In genomic region chr10:86779816-86780500, GRCm38 (mm10) we compare ENCODE assay signal across 8 mouse cellular contexts. TPM values are rescaled to one million over a fixed set of nuclear protein-coding genes. Genes with fewer than 3 reads are reported as not detected.
A peak's percentile ranks its signal among the peaks of the same experiment; 100 is the strongest.
DNase-seq lines count a peak whose midpoint lies in the region; ATAC-seq and TF ChIP-seq lines count a peak whose summit lies in the region.

No protein-coding gene starts in this region.

- no peak for DNase-seq in lung, adult 2 months
- no peak for DNase-seq in lung, postnatal 10 days
- no peak for DNase-seq in intestine, embryonic 14.5 days (ENCODE audit: low spot score)
- DNase-seq in adrenal gland, postnatal 25 days: no peak
- DNase-seq in layer of hippocampus, adult 8-10 months (ENCODE audit: low spot score in 2 of 2): no peak
- no peak for DNase-seq in kidney, adult 18-20 months

- H3K9ac ChIP-seq in embryonic facial prominence, embryonic 12.5 days: peak overlapping the region; percentile 56
- peak overlapping the region; percentile 58 for H3K9ac ChIP-seq in intestine, embryonic 14.5 days (ENCODE audit: low read length)
- H3K9ac ChIP-seq in neural tube, embryonic 12.5 days: peak overlapping the region; percentile 67; the same call in 1 of the 2 replicates

- H3K27me3 ChIP-seq in embryonic facial prominence, embryonic 12.5 days: peaks cover 3% of the 10 kb centered on the region; the same call in 1 of the 2 replicates
- H3K27me3 ChIP-seq in intestine, embryonic 14.5 days (replicated peaks; ENCODE audit: control insufficient read depth, insufficient read depth, low read length): no peaks in the 10 kb centered on the region
- peaks cover 10% of the 10 kb centered on the region for H3K27me3 ChIP-seq in neural tube, embryonic 12.5 days (replicated peaks)

- no peak for TF ChIP-seq CTCF in lung, adult 2 months (IDR thresholded peaks at IDR 0.05; ENCODE audit: insufficient read depth, low read length)

- no peaks in the 10 kb centered on the region for H3K36me3 ChIP-seq in embryonic facial prominence, embryonic 12.5 days
- H3K36me3 ChIP-seq in intestine, embryonic 14.5 days (ENCODE audit: control insufficient read depth, insufficient read depth, low read length): no peaks in the 10 kb centered on the region
- H3K36me3 ChIP-seq in neural tube, embryonic 12.5 days: no peaks in the 10 kb centered on the region

- H3K9me3 ChIP-seq in embryonic facial prominence, embryonic 12.5 days: no peaks in the 10 kb centered on the region
- H3K9me3 ChIP-seq in intestine, embryonic 14.5 days (ENCODE audit: control insufficient read depth, low read length): no peaks in the 10 kb centered on the region
- H3K9me3 ChIP-seq in neural tube, embryonic 12.5 days: no peaks in the 10 kb centered on the region

- 26% methylated on average over 12 of the region's 12 CpGs for WGBS in lung, adult 2 months
- WGBS in embryonic facial prominence, embryonic 12.5 days: 18% methylated on average over 12 of the region's 12 CpGs
- 22% methylated on average over 12 of the region's 12 CpGs for WGBS in intestine, embryonic 14.5 days
- WGBS in neural tube, embryonic 12.5 days: 22% methylated on average over 12 of the region's 12 CpGs

- peaks cover 8% of the 10 kb centered on the region for H3K4me1 ChIP-seq in lung, adult 2 months (ENCODE audit: control insufficient read depth, insufficient read depth, low read length)
- peaks cover 15% of the 10 kb centered on the region for H3K4me1 ChIP-seq in embryonic facial prominence, embryonic 12.5 days
- H3K4me1 ChIP-seq in intestine, embryonic 14.5 days (replicated peaks; ENCODE audit: control insufficient read depth, insufficient read depth, low read length): peaks cover 26% of the 10 kb centered on the region
- peaks cover 16% of the 10 kb centered on the region; the same call in 1 of the 2 replicates for H3K4me1 ChIP-seq in neural tube, embryonic 12.5 days

- TF ChIP-seq POLR2A in lung, adult 2 months (IDR thresholded peaks at IDR 0.05; ENCODE audit: borderline replicate concordance, extremely low read depth, low read depth, low read length): no peak

- peak overlapping the region; percentile 73 for H3K4me3 ChIP-seq in lung, adult 2 months (replicated peaks; ENCODE audit: extremely low read depth, low read depth, low read length)
- peak overlapping the region; percentile 66 for H3K4me3 ChIP-seq in embryonic facial prominence, embryonic 12.5 days
- peak overlapping the region; percentile 58 for H3K4me3 ChIP-seq in intestine, embryonic 14.5 days (ENCODE audit: low read depth, low read length)
- H3K4me3 ChIP-seq in neural tube, embryonic 12.5 days: peak overlapping the region; percentile 63

- no peak overlapping the region for H3K27ac ChIP-seq in embryonic facial prominence, embryonic 12.5 days
- no peak overlapping the region for H3K27ac ChIP-seq in intestine, embryonic 14.5 days (ENCODE audit: low read depth)
- H3K27ac ChIP-seq in neural tube, embryonic 12.5 days: no peak overlapping the region

- ATAC-seq in embryonic facial prominence, embryonic 12.5 days (ENCODE audit: insufficient number of reproducible peaks, insufficient read depth, low FRiP score, low TSS enrichment): no peak
- ATAC-seq in intestine, embryonic 14.5 days (replicated peaks; ENCODE audit: low FRiP score, low TSS enrichment, low read depth): no peak
- no peak for ATAC-seq in neural tube, embryonic 12.5 days (ENCODE audit: low FRiP score, low read depth)

- H3K4me2 ChIP-seq in embryonic facial prominence, embryonic 12.5 days (replicated peaks): peak overlapping the region; percentile 96
- H3K4me2 ChIP-seq in intestine, embryonic 14.5 days (ENCODE audit: low read length): peak overlapping the region; percentile 87
- peak overlapping the region; percentile 97 for H3K4me2 ChIP-seq in neural tube, embryonic 12.5 days (replicated peaks)

RNA-seq across cellular contexts. Expression of gene Nt5dc3, which starts 1.2 kb away (rescaled TPM):
- 8.6 and 12.8 TPM in 2 replicates for polyA plus RNA-seq in lung, adult 2 months (2012; rRNA removed)
- polyA plus RNA-seq in embryonic facial prominence, embryonic 12.5 days (2016; fragmentation: Nextera tagmentation; extraction: Ambion mirVana): 1.4 and 1.5 TPM in 2 replicates
- 1.9 and 2.2 TPM in 2 replicates for polyA plus RNA-seq in intestine, embryonic 14.5 days (2014; fragmentation: Nextera tagmentation; extraction: Ambion mirVana)
- 4.3 and 4.6 TPM in 2 replicates for polyA plus RNA-seq in neural tube, embryonic 12.5 days (2016; fragmentation: Nextera tagmentation; extraction: Ambion mirVana)
- total RNA-seq in adrenal gland, postnatal 25 days (2021): 37.0 and 43.7 TPM in 2 replicates
- total RNA-seq in layer of hippocampus, adult 8-10 months (2022): 100 to 1,000 TPM; 113 to 152 (median 122) TPM

RNA-seq across cellular contexts. Expression of gene Gm49358, which starts 16.2 kb away (rescaled TPM):
- not detected in 2 replicates for polyA plus RNA-seq in lung, adult 2 months (2012; rRNA removed)
- not detected in 2 replicates for polyA plus RNA-seq in embryonic facial prominence, embryonic 12.5 days (2016; fragmentation: Nextera tagmentation; extraction: Ambion mirVana)
- polyA plus RNA-seq in intestine, embryonic 14.5 days (2014; fragmentation: Nextera tagmentation; extraction: Ambion mirVana): not detected in 2 replicates
- not detected in 2 replicates for polyA plus RNA-seq in neural tube, embryonic 12.5 days (2016; fragmentation: Nextera tagmentation; extraction: Ambion mirVana)
- total RNA-seq in adrenal gland, postnatal 25 days (2021): 9.5 and 10.1 TPM in 2 replicates
- 10 to 100 TPM; 28.9 to 57.9 (median 42.3) TPM for total RNA-seq in layer of hippocampus, adult 8-10 months (2022)
